Mouse (Mus musculus): ENCODE measurements around the gene Sphkap. TPM values are rescaled to one million over a fixed set of nuclear protein-coding genes. Genes with fewer than 3 reads are reported as not detected.

The Sphkap gene
- total RNA-seq (2015) (not detected in 2 replicates), total RNA-seq (2017) (not detected in 2 replicates)

DNA sequence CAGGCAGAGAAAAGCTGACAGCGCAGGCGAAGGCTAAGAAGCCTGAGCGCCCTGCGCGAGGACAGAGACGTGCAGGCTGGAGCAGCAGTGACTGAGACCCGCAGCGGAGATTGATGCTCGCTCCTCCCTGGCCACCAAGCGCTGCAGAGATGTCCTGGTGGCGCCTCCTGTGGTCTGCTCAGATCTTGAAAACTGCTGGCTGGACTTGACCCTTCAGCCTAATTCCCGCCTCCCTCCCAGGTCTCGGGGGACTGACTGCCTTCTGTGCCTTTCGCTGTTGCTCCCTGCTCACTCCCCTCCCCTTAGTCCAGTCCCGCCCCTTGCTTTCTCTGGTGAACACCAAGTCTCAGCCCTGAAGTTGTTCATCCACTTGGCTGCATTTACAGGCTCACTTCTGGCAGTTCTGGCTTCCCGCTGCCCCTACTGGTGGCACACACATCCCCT, at the start of gene Sphkap:
Gene Sphkap (minus strand): TSS at position 180 of the 444 bp plus-strand sequence.
- no peak for ATAC-seq (replicated peaks; ENCODE audit: poor library complexity)

DNA sequence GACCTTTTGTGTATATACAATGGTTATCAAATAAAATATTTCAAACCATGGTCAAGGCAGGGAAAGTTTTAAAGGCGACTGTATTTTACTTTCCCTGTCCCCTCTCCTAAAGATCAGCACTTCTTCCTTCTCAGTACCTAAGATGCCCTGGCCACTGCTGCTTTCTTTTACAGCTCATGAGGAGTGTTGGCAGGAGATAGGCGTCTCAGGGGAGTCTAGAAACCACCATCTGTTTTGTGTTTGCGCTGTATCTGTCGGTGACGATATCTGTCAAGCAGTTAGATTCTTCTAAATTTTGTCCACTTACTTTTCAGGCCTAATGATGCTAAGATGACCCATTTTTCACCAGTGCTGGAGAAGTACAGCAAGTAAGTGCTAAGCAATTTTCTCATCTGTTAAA, 43.3 kb upstream of the Sphkap start:
- ATAC-seq (replicated peaks; ENCODE audit: poor library complexity): no peak

DNA sequence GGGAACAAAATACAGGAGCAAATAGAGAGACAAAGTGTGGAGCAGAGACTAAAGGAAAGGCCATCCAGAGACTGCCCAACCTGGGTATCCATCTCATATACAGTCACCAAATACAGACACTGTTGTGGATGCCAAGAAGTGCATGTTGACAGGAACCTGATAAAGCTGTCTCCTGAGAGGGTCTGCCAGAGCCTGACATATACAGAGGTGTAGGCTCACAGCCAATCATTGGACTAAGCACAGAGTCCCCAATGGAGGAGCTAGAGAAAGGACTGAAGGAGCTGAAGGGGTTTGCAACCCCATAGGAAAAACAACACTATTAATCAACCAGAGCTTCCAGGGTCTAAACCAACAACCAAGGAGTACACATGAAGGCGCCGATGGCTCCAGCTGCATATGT, 32.4 kb upstream of the Sphkap start:
- no peak for ATAC-seq (replicated peaks; ENCODE audit: poor library complexity)

DNA sequence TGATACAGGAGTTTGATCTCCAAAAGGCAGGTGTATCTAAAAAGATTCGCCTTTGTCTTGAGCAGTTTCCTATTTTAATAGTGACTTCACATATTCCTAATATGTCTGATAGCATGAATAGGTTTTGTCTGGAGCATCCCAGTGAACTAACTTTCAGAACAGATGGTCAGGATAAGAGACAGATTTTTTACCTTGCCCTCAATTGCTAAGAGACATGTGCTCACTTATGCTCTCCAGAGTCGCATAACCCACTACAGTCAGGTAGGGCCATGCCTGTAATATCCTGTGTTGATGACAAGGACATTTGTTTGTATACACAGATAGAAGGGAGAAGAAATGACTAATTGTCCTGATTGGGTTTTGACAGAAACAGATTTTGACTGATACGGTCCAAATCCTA, 25.9 kb upstream of the Sphkap start:
- ATAC-seq (replicated peaks; ENCODE audit: poor library complexity): no peak

DNA sequence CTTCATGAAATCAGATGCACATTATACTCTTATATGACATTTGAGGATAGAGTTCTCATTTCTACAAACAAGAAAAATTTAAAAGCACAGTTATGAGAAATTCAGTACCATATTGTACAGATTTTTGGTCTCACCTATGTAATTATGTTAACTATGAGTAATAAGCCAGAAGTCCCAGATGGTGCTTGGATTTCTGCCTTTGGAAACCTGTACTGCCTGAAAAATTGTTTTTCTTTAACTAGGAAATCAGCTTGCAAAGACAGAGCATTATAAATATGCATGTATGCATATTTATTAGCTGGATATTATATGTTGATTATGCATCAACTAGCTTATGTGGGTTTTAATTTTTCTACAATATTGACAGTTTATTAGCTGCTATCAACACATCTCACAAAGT, 21.9 kb upstream of the Sphkap start:
- no peak for ATAC-seq (replicated peaks; ENCODE audit: poor library complexity)

DNA sequence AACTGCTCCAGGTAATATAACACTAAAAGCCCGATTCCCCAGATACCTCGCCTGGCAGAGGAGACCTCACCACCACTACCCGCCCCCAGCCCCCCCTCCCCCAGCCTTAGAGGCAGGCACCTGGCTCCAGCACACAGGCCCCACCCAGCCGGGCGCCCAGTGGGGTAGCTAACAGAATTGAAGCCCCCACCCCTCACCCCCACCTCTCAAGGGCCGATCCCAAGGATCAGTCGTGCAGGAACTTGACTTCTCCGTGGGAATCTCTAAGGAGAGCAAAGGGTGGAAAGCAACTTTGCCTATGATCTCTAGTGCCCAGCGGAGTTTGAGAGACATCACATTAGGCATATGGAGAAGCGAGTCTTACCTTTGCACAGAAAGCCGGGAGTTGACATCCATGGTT, 384 bp downstream of the Sphkap start:
- no peak for ATAC-seq (replicated peaks; ENCODE audit: poor library complexity)

DNA sequence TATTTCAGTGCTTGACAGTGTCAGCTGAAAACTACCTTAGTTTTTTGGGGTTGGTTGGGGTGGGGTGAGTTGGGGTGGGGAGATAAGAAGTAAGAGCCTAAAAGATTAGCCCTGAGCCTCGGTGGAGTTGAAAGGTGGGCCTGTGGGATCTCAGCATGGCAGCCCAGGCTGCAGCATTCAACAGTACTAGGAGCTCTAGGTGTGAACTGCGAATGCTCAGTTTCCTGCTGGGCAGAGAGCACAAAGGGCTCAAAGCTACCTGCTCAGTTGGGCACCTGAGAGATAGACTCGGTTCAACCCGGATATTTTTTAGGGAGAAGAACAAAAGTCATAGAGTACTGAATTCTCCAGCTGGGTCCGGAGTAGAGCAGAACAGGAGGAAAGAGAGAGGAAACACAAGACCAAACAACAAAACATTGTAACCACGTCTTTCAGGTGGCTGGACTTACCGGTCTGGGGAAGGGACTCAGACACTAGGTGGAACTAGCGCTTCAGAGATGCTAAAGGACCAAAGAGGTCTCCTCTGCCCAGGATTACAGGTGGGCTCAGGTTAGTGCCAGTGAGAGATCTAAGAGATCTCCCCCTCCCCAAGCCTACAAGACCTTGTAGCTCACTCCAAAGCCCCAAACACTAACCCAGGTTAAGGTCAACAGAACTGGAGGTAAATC, 984 bp downstream of the Sphkap start:
- no peak for ATAC-seq (replicated peaks; ENCODE audit: poor library complexity)

DNA sequence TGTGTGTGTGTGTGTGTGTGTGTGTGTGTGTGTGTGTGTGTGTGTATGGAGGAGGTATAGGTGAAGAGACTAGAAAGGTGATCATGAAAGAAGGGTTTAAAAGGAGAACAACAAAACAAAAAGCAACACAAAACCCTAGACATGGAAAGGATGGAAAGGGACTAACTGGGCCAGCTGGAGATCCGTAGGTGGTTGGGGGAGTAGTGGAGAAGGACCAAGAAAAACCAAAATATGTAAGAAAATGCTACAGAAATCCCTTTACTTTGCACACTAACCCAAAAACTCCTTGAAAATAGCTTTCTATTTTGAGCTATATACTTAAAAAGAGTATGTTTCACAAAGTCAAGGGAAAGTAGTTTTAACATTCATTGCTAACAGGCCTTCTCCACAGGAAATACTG, 6.9 kb downstream of the Sphkap start:
- ATAC-seq (replicated peaks; ENCODE audit: poor library complexity): no peak

DNA sequence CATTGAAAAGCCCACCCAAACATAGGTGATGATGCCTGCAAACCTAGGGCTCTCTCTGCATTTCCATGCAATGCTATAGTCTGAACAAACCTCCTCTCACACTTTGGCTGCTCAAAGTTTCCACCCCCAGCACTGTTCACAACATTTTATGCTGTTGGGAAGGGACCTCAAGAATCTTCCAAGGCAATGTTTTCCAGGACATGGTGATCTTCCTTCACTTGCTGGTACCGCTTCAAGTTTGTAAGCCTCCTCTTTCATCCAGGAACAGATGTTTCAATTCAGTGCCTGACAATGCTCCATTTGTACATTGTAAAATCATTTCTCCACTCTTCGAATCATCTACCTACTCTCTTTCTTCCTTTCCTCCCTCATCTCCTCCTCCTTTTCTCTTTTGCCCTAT, 11.7 kb downstream of the Sphkap start:
- ATAC-seq (replicated peaks; ENCODE audit: poor library complexity): no peak

DNA sequence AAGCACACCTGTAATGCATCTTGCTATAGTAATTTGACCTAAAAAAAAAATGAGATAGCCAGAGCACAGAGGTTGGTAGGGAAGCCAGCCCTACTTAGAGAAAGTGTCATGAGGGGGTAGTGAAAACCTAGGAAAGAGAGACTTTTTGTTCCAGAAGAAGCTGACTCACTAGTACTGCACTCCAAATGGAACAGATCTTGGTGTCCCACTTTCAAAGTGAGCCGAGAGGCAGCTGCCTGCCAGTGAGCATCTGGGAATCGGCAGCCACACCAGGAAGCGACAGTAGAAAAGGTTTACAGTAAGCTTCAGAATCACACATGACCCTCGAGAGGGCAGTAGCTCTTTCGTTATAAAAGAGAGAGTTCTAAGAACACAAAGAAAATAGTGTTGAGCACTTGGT, 12.4 kb downstream of the Sphkap start:
- ATAC-seq (replicated peaks; ENCODE audit: poor library complexity): no peak

DNA sequence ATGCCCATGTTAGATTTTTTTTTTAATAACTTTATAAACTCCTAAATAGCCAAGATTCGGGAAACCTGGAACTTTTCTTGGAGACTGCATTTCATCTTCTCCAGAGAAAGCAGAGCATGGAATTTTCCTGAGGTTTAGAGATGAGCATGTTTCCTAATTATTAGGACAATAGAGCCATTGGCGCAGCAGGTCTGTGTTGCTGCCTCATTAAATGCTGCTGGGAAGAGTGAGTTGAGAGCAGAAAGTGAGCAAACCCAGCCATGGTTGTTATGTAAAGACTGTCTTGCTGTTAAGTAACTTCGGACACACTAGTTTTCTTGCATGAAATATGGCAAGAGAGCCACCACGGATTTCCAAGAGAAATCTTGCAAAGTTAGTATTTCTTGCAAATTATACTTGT, 18.6 kb downstream of the Sphkap start:
- ATAC-seq (replicated peaks; ENCODE audit: poor library complexity): no peak

DNA sequence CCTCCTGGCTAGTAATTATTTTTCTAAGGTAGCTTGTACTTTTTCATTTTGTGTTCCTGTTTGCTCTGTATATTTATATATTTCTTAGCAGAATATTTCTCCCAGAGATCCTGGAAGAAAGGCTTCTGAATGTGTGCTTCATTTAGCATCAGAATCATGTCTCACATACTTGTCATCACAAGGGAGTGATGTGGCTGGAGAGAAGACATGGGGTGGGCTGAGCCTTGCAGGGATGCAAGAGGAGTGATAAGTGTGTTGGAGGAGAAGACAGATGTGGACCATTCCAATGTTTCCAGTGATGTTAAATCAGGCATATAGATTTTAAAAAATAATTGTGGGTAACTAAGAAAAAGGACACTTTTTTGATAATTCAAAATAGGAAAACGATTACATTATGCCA, 30.6 kb downstream of the Sphkap start:
- ATAC-seq (replicated peaks; ENCODE audit: poor library complexity): no peak

DNA sequence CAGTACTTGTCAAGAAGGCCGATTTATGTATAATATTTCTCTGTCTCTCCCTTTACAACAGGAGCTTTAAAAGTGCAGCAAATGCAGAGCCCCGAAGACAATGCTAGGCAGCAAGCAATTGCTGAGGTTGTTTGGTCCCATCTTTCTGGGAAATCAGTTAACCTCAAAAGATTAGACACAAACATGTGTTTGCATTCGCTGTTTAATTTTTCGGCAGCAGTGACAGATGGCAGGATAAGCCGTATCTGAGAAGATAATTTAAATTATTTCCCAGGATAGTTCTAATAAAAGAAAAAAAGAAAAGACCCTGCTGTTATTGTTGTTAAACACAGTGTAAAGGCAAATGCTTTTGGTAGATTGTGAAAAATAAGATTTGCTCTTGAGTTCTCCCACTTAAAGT, 41.5 kb downstream of the Sphkap start:
- no peak for ATAC-seq (replicated peaks; ENCODE audit: poor library complexity)

DNA sequence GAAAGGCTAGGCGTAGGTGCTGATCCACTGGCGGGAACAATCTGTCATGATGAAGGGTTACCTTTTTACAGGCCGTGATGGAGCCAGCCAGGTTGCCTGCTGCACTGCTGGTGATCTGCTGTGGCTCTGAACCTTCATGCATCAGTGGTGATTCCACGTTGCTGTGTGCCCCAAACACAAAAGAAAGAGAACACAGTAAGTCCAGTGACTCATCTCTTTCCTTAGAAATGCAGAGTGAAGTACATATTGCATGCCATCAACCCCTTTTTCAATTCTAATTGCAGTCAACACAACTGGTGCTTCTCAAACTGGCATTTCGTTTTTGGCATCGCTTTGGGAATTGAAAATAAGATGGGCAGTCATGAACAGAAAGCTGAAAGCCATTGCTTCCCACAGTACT, 45.8 kb downstream of the Sphkap start:
- no peak for ATAC-seq (replicated peaks; ENCODE audit: poor library complexity)

DNA sequence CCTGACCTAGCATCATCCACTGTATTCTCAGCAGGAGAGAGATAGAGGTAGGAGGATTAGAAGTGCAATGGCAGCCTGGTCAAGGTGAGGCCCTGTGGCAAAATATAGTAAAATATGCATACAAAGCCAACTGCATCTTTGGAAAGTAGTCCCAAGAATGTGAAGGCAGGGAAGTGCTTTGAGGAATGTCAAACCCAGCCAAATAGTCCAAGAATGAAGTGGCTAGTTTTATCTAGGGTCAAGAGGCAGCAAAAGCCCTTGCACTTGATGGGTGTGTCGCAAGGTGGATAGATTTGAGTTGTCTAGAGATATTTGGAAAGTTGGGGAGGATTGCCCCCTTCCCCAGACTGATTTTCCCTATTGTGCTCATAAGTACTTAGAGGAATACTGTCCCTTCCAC, 61.5 kb downstream of the Sphkap start:
- no peak for ATAC-seq (replicated peaks; ENCODE audit: poor library complexity)

DNA sequence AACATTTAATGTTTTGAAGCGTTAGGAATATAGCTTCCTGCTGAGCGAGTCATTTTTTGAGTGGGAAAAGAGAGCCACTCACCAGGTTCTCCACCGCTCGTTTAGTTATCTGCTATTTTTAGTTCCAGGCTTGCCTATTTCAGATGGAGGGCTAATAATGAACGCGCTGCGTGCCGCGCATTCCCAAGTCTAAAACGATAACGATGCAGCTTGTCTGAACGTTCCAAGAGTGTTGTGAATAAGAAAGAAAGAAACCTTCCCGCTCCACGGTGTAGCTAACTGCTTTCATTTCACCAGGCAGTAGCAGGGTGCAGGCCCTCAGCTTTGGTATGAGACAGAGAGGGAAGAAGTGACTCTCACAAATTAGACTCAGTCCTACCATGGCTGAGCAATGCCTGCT, 62.4 kb downstream of the Sphkap start:
- ATAC-seq (replicated peaks; ENCODE audit: poor library complexity): no peak

DNA sequence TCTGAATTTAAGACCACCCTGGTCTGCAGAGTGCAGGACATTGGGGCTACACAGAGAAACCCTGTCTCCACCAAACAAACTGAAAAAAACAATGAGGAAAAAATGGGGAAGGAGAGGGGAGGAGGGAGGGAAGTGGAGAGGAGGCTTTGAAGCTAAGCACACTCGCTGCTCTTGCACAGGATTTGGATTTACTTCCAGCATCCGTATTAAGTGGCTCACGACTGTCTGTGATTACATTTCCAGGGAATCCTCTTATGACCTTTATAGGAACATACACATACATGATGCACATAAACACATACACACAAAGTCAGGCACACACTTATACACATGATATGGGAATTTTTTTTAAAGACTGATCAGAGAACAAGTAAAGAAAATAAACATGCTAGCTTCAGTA, 62.9 kb downstream of the Sphkap start:
- ATAC-seq (replicated peaks; ENCODE audit: poor library complexity): no peak

DNA sequence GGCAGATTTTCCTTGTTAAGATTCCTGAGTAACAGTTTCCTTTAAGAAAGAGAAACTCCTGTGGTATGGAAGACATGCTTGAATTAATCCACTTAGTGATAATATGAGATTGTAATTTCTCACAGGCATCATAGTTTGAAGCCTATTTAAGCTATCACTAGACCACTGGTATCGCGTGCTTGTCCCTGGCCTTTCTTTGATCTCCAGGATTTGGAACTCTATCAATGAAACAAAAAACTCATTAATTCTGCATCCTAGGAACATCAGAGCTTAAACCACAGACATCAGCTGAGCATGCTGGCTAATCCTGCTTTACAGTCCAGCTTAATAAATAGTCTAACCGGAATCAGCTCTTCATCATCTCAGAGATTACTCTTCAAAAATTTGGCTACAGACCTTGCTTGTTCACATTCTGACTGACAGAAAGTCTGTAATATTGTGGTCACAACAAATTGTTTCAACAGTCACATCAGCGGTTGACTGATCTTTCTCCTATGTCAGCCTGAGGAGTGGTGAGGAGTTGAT, 65.2 kb downstream of the Sphkap start:
- no peak for ATAC-seq (replicated peaks; ENCODE audit: poor library complexity)

DNA sequence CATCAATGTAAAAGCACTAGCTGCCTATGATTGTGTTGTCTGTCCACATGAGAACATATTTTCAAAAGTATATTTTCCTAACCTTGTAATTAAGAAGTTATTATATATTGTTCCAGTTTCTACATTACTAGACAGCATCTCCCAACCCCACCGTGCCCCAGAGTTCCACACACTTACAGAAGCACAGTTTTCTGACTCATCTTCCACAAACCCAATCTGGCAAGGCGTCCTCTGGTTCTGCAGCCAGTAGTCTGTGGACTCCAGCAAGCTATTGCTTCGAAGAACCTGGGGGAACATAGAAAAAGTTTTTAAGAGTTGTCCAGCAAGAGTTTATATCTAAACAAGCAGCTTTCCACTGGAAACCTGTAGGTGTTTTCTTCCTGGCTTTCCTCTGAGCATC, 68.6 kb downstream of the Sphkap start:
- ATAC-seq (replicated peaks; ENCODE audit: poor library complexity): no peak

DNA sequence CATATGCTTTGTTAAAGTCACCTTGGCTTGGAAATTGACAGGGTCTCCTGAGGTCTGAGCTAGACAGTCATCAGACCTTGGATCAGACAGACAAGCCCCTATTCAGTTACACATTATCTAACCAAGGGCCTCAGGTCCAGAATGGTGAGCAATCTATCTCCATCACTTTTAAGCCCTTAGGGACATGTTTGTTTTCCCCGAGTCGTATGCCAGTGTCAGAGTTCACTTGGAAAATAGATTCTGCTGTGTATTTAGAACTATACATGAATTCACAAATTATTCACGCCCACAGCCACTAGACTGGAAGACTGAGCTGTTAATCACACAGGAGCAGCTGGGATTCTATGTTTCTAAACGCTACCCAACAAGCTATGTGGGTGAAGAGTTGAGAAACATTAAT, 91.1 kb downstream of the Sphkap start:
- no peak for ATAC-seq (replicated peaks; ENCODE audit: poor library complexity)

DNA sequence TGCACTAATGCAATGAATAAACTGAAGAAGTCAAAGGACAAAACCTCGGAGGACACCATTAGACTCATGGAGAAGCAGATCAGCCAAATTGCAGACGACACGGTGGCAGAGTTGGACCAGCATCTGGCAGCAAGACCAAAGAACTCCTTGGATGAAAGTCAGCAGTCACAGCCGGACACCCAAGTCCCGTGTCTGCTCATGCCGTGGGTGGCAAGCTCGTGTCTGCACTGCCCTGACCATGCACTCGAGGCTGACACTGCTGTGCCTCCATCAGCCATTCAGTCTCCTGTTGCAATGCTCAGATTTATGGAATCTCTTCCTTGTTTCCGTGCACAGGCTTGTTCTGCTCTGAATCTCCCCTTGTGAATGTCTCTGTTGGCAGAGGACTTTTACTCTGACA, 92.9 kb downstream of the Sphkap start:
- no peak for ATAC-seq (replicated peaks; ENCODE audit: poor library complexity)

DNA sequence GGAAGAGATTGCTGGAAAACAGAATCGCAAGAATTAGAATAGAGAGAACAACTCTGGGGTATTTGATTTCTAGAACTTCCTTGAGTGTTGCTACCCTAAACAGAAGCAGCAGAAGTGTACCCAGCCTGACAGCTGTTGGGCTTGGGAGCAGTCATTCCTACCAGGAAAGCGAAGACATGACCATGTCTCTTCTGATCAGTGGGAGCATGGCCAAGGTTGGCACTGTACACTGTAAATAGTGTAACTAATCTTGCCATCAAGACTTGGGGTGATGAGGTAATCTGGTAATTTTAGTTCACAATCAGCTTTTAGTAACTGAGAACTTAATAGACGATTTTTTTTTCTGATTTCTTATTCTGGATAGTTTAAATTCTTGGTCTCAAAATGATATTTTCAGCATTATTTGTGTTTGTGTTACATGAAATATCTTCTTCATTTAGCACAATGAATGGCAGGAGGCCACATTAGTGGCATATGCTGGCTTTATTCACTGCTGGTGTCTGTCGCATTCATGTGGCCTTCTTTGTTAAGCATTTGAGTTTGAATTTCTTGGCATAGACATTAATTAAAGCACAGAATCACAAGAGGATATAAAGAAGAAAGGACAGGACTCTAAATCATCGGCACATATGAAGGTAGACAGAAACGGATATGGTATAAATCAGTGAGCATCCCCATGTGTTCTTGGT, 96.2 kb downstream of the Sphkap start:
- no peak for ATAC-seq (replicated peaks; ENCODE audit: poor library complexity)

Data from megakaryocyte progenitor cell, adult 5-6 weeks (primary cell).